Mouse (Mus musculus) heart, postnatal 4 days (tissue): ENCODE data around the gene Ctbs. TPM values are rescaled to one million over a fixed set of nuclear protein-coding genes. Genes with fewer than 3 reads are reported as not detected.

Source experiments
- DNase-seq: peaks from one replicate; pipeline ENCODE4 v3.0.0; 2021
- total RNA-seq, 2 experiments: library from RNA; stranded (reverse); gene quantifications; 2 replicates each; pipeline ENCODE4 v1.2.3; 2021

Ctbs gene
- total RNA-seq, 2 experiments from 2014 or later = 5.5 to 5.7 TPM

DNA sequence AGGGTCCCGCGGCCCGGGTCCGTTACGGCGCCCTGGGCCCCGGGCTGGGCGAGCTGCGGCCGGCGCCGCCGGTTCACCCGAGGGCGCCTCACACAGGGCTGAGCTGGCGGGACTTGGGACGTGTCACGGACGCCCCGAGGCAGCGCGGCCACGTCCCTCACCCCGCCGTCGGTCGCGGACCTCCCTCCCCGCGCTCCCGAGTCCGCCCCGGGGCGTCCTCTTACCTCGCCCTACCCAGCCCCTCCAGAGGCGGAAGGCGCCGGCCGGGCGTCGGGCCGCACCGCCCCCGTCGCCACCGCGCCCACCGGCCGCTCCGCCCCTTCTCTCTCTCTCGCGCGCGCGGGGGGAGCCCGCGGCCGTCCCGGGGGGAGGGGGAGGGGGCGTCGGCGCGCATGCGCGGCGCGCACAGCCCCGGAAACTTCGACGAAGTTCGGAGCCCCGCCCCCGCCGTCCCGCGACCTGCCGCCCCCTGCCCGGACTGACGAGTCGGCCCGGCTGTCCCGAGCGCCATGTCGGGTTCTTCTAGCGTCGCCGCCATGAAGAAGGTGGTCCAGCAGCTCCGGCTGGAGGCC lies 49.9 kb downstream of the Ctbs start, which contains the start of the genes Spata1 and Gng5:
TSS of gene Spata1 (minus strand) at position 323 of the 572 bp plus-strand sequence.
TSS of gene Gng5 (plus strand) at position 377 of the 572 bp plus-strand sequence.
- peak; percentile 95 for DNase-seq

DNA sequence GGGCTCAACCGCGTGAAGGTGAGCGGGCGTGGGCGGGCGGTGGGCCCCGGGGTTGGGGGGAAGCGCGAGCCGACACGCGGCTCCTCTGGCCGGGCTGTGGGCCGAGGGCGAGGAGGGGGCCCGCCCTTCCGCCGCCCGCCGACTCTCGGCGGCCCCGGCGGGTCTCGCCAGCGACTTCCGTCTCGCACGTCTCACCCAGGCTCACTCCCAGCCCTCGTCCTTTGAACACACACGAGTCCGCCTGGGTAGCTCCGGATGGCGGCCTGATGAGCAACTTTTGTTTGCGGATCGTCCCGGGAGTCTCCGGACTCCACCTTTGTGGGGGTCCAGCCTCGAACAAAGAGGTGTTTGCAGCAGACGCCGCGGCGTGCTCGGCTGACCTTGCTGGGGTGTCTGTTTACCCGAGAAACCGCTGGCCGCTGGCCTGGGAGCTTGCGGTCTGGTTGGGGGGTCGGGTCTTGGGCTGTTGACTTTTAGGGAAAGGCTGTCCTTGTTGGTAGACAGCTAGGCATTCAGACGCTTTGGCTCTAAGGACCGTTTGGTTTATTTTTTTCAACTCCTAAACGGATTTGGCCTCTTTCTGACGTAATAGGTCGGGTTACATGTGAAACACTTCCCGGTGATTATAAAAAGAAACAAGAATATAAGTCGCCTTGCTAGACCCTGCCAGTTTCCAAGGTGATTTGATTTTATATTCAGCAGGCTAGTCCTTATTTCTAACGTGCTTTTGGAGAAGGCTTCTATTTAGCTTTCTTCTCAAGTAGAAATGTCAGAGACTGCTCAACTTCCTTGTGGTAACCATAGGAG lies 50.6 kb downstream of the Ctbs start:
- peak; percentile 75 for DNase-seq

GRCm38 (mm10) chr3:146500810-146501201 lies 51.2 kb downstream of the Ctbs start:
- no peak for DNase-seq

GRCm38 (mm10) chr3:146501601-146502123 lies 52.1 kb downstream of the Ctbs start:
- DNase-seq = no peak

- DNase-seq = no peak
Observed at GRCm38 (mm10) chr3:146506711-146507110, 57.1 kb downstream of the Ctbs start.

Other genes starting within 250 kb of the Ctbs start
- gene Lpar3, start 228.8 kb upstream of the Ctbs start, total RNA-seq = 10 to 100 TPM; 10.0 to 12.0 TPM
- 10 to 100 TPM; 18.6 to 21.0 TPM for gene Ssx2ip, start 45.2 kb upstream of the Ctbs start, total RNA-seq
- 1 to 10 TPM; 2.1 to 3.0 TPM for gene Spata1, start 50.0 kb downstream of the Ctbs start, total RNA-seq
- gene Gng5, start 50.0 kb downstream of the Ctbs start, total RNA-seq = 100 to 1,000 TPM; 297 to 316 TPM
- 10 to 100 TPM; 18.8 to 19.6 TPM for gene Rpf1, start 71.6 kb downstream of the Ctbs start, total RNA-seq
- not detected for gene Uox, start 120.6 kb downstream of the Ctbs start, total RNA-seq
- gene Dnase2b, start 165.8 kb downstream of the Ctbs start, total RNA-seq = not detected
- gene 4930503B20Rik, start 201.5 kb downstream of the Ctbs start, total RNA-seq = under 1 TPM; 0.14 TPM
- 1 to 10 TPM; 1.3 to 1.8 TPM for gene Samd13, start 235.8 kb downstream of the Ctbs start, total RNA-seq